Mouse (Mus musculus): ENCODE data around the gene Ap2b1. TPM values are rescaled to one million over a fixed set of nuclear protein-coding genes. Genes with fewer than 3 reads are reported as not detected.
A peak's percentile ranks its signal among the peaks of the same experiment; 100 is the strongest.

The Ap2b1 gene
- polyA plus RNA-seq, 1 experiment from 2014 or later: 20.0 TPM

GRCm38 (mm10) chr11:83302124-83302523 is 3.3 kb downstream of the Ap2b1 start:
- Histone ChIP-seq H3K9me3 (ENCODE audit: control insufficient read depth, low read length) (no peaks in the 10 kb centered on the region), H3K4me2 (replicated peaks; ENCODE audit: low read depth) (peak overlapping the region; percentile 72), H3K27me3 (ENCODE audit: control insufficient read depth, insufficient read depth, low read length) (no peaks in the 10 kb centered on the region), H3K4me3 (ENCODE audit: low read depth, low read length) (peak overlapping the region; percentile 50), H3K4me1 (replicated peaks; ENCODE audit: control insufficient read depth, insufficient read depth) (0 out of 2 replicates have a peak, but pooled peaks cover 2% of the 10 kb centered on the region), H3K36me3 (ENCODE audit: control insufficient read depth, insufficient read depth, low read length) (no peaks in the 10 kb centered on the region), H3K9ac (ENCODE audit: low read length) (peak overlapping the region; percentile 52), H3K27ac (replicated peaks) (peak overlapping the region; percentile 73)
- peak; percentile 31; the same call in 1 of the 2 replicates for TF ChIP-seq CTCF (IDR thresholded peaks at IDR 0.05; ENCODE audit: low read depth)
- no peak for TF ChIP-seq EP300 (optimal IDR thresholded peaks at IDR 0.05)
- DNase-seq (ENCODE audit: low spot score): no peak
- 6% methylated on average over 10 of the region's 10 CpGs for WGBS
- no peak for ATAC-seq (ENCODE audit: low FRiP score, low TSS enrichment)

- H3K9ac ChIP-seq (ENCODE audit: low read length): peak within 1 kb of the TSS; percentile 61
- H3K4me3 ChIP-seq (ENCODE audit: low read depth, low read length): peak within 1 kb of the TSS; percentile 50
- no peaks in the 10 kb centered on the region for H3K9me3 ChIP-seq (ENCODE audit: control insufficient read depth, low read length)
- H3K27me3 ChIP-seq (ENCODE audit: control insufficient read depth, insufficient read depth, low read length): no peaks in the 10 kb centered on the region
- 0 out of 2 replicates have a peak, but pooled peaks cover 2% of the 10 kb centered on the region for H3K4me1 ChIP-seq (replicated peaks; ENCODE audit: control insufficient read depth, insufficient read depth)
- peak; percentile 86 for ATAC-seq (ENCODE audit: low FRiP score, low TSS enrichment)
- under 1% methylated on average over 51 of the region's 51 CpGs for WGBS
- TF ChIP-seq EP300 (optimal IDR thresholded peaks at IDR 0.05) (no peak), CTCF (IDR thresholded peaks at IDR 0.05; ENCODE audit: low read depth) (no peak)
- peak within 1 kb of the TSS; percentile 72 for H3K4me2 ChIP-seq (replicated peaks; ENCODE audit: low read depth)
- H3K27ac ChIP-seq (replicated peaks): peak within 1 kb of the TSS; percentile 73
- peak; percentile 97 for DNase-seq (ENCODE audit: low spot score)
- no peaks in the 10 kb centered on the region for H3K36me3 ChIP-seq (ENCODE audit: control insufficient read depth, insufficient read depth, low read length)
Measured at GRCm38 (mm10) chr11:83302526-83303251, 3.9 kb downstream of the Ap2b1 start, which contains the start of gene Pex12. Gene Pex12 (minus strand): TSS chr11:83302586.

- DNase-seq (ENCODE audit: low spot score): peak; percentile 71
- no peaks in the 10 kb centered on the region for H3K27me3 ChIP-seq (ENCODE audit: control insufficient read depth, insufficient read depth, low read length)
- no peak overlapping the region for H3K27ac ChIP-seq (replicated peaks)
- TF ChIP-seq EP300 (optimal IDR thresholded peaks at IDR 0.05) (no peak), CTCF (IDR thresholded peaks at IDR 0.05; ENCODE audit: low read depth) (0 out of 2 replicates have a peak, but pooled peaks have one; percentile 4)
- H3K4me2 ChIP-seq (replicated peaks; ENCODE audit: low read depth): peak overlapping the region; percentile 72
- no peaks in the 10 kb centered on the region for H3K9me3 ChIP-seq (ENCODE audit: control insufficient read depth, low read length)
- ATAC-seq (ENCODE audit: low FRiP score, low TSS enrichment): peak; percentile 70
- peak overlapping the region; percentile 50 for H3K4me3 ChIP-seq (ENCODE audit: low read depth, low read length)
- no peaks in the 10 kb centered on the region for H3K36me3 ChIP-seq (ENCODE audit: control insufficient read depth, insufficient read depth, low read length)
- 35% methylated on average over 5 of the region's 5 CpGs for WGBS
- no peak overlapping the region for H3K9ac ChIP-seq (ENCODE audit: low read length)
- H3K4me1 ChIP-seq (replicated peaks; ENCODE audit: control insufficient read depth, insufficient read depth): no peaks in the 10 kb centered on the region
Measured at GRCm38 (mm10) chr11:83303751-83304150, 4.9 kb downstream of the Ap2b1 start.

- H3K27ac ChIP-seq (replicated peaks): no peak overlapping the region
- 83% methylated on average over 2 of the region's 2 CpGs for WGBS
- H3K36me3 ChIP-seq (ENCODE audit: control insufficient read depth, insufficient read depth, low read length): no peaks in the 10 kb centered on the region
- no peak overlapping the region for H3K4me3 ChIP-seq (ENCODE audit: low read depth, low read length)
- ATAC-seq (ENCODE audit: low FRiP score, low TSS enrichment) (no peak), DNase-seq (ENCODE audit: low spot score) (no peak)
- no peak overlapping the region for H3K9ac ChIP-seq (ENCODE audit: low read length)
- no peaks in the 10 kb centered on the region for H3K4me1 ChIP-seq (replicated peaks; ENCODE audit: control insufficient read depth, insufficient read depth)
- H3K4me2 ChIP-seq (replicated peaks; ENCODE audit: low read depth): no peak overlapping the region
- H3K9me3 ChIP-seq (ENCODE audit: control insufficient read depth, low read length): no peaks in the 10 kb centered on the region
- no peak for TF ChIP-seq EP300 (optimal IDR thresholded peaks at IDR 0.05)
- TF ChIP-seq CTCF (IDR thresholded peaks at IDR 0.05; ENCODE audit: low read depth): no peak
- H3K27me3 ChIP-seq (ENCODE audit: control insufficient read depth, insufficient read depth, low read length): no peaks in the 10 kb centered on the region
Measured at GRCm38 (mm10) chr11:83304485-83304884, 5.7 kb downstream of the Ap2b1 start.

GRCm38 (mm10) chr11:83306700-83307253 is 8.0 kb downstream of the Ap2b1 start:
- WGBS: 74% methylated on average over 4 of the region's 4 CpGs
- TF ChIP-seq CTCF (IDR thresholded peaks at IDR 0.05; ENCODE audit: low read depth) (no peak), EP300 (optimal IDR thresholded peaks at IDR 0.05) (no peak)
- no peaks in the 10 kb centered on the region for H3K9me3 ChIP-seq (ENCODE audit: control insufficient read depth, low read length)
- no peak for DNase-seq (ENCODE audit: low spot score)
- H3K4me3 ChIP-seq (ENCODE audit: low read depth, low read length): no peak overlapping the region
- H3K4me2 ChIP-seq (replicated peaks; ENCODE audit: low read depth): no peak overlapping the region
- H3K36me3 ChIP-seq (ENCODE audit: control insufficient read depth, insufficient read depth, low read length): peaks cover 2% of the 10 kb centered on the region; the same call in 1 of the 2 replicates
- H3K9ac ChIP-seq (ENCODE audit: low read length): no peak overlapping the region
- no peaks in the 10 kb centered on the region for H3K4me1 ChIP-seq (replicated peaks; ENCODE audit: control insufficient read depth, insufficient read depth)
- no peak overlapping the region for H3K27ac ChIP-seq (replicated peaks)
- ATAC-seq (ENCODE audit: low FRiP score, low TSS enrichment): no peak
- H3K27me3 ChIP-seq (ENCODE audit: control insufficient read depth, insufficient read depth, low read length): no peaks in the 10 kb centered on the region

GRCm38 (mm10) chr11:83312471-83312870 is 13.6 kb downstream of the Ap2b1 start:
- ATAC-seq (ENCODE audit: low FRiP score, low TSS enrichment) (no peak), DNase-seq (ENCODE audit: low spot score) (no peak)
- Histone ChIP-seq H3K27me3 (ENCODE audit: control insufficient read depth, insufficient read depth, low read length) (no peaks in the 10 kb centered on the region), H3K36me3 (ENCODE audit: control insufficient read depth, insufficient read depth, low read length) (peaks cover 5% of the 10 kb centered on the region; the same call in 1 of the 2 replicates), H3K9me3 (ENCODE audit: control insufficient read depth, low read length) (no peaks in the 10 kb centered on the region), H3K4me3 (ENCODE audit: low read depth, low read length) (no peak overlapping the region), H3K4me1 (replicated peaks; ENCODE audit: control insufficient read depth, insufficient read depth) (no peaks in the 10 kb centered on the region), H3K27ac (replicated peaks) (no peak overlapping the region), H3K9ac (ENCODE audit: low read length) (no peak overlapping the region), H3K4me2 (replicated peaks; ENCODE audit: low read depth) (no peak overlapping the region)
- TF ChIP-seq CTCF (IDR thresholded peaks at IDR 0.05; ENCODE audit: low read depth) (no peak), EP300 (optimal IDR thresholded peaks at IDR 0.05) (no peak)
- WGBS: 67% methylated on average over 5 of the region's 5 CpGs
